Mouse (Mus musculus): ENCODE results near the gene Tbc1d21. TPM values are rescaled to one million over a fixed set of nuclear protein-coding genes. Genes with fewer than 3 reads are reported as not detected.
A peak's percentile ranks its signal among the peaks of the same experiment; 100 is the strongest.

The Tbc1d21 gene
- total RNA-seq, 2 experiments from 2014 or later: not detected

GRCm38 (mm10) chr9:58341795-58342194 is 28.5 kb downstream of the Tbc1d21 start:
- DNase-seq: no peak

- DNase-seq: no peak
These were observed 33.5 kb downstream of the Tbc1d21 start for GRCm38 (mm10) chr9:58336650-58337281.

GRCm38 (mm10) chr9:58331276-58331675 is 39.0 kb downstream of the Tbc1d21 start:
- DNase-seq: peak in 1 of 2 experiments; percentile 6

GRCm38 (mm10) chr9:58330293-58330692 is 40.0 kb downstream of the Tbc1d21 start:
- peak in 1 of 2 experiments; percentile 50 for DNase-seq

GRCm38 (mm10) chr9:58327382-58327781 is 42.9 kb downstream of the Tbc1d21 start:
- no peak for DNase-seq

GRCm38 (mm10) chr9:58326477-58327180 is 43.6 kb downstream of the Tbc1d21 start:
- no peak for DNase-seq

GRCm38 (mm10) chr9:58321681-58322080 is 48.6 kb downstream of the Tbc1d21 start:
- no peak for DNase-seq

- no peak for DNase-seq
These were observed 51.9 kb downstream of the Tbc1d21 start for GRCm38 (mm10) chr9:58318317-58318716.

GRCm38 (mm10) chr9:58317381-58317780 is 52.9 kb downstream of the Tbc1d21 start:
- DNase-seq: no peak

GRCm38 (mm10) chr9:58316784-58317183 is 53.5 kb downstream of the Tbc1d21 start:
- DNase-seq: no peak

GRCm38 (mm10) chr9:58315850-58316249 is 54.4 kb downstream of the Tbc1d21 start:
- peak in 1 of 2 experiments; percentile 13 for DNase-seq

- peak; percentile 51 to 73 for DNase-seq
These were observed 55.4 kb downstream of the Tbc1d21 start for GRCm38 (mm10) chr9:58314682-58315360.

- peak; percentile 79 to 83 for DNase-seq
These were observed 57.3 kb downstream of the Tbc1d21 start, which contains the start of gene Loxl1 for GRCm38 (mm10) chr9:58312944-58313359. Gene Loxl1, minus strand, starts transcription at chr9:58313186.

- peak; percentile 53 to 66 for DNase-seq
These were observed 57.9 kb downstream of the Tbc1d21 start for GRCm38 (mm10) chr9:58312196-58312943.

- peak; percentile 54 to 65 for DNase-seq
These were observed 58.9 kb downstream of the Tbc1d21 start for GRCm38 (mm10) chr9:58311191-58311910.

- DNase-seq: peak; percentile 78 to 82
These were observed 60.1 kb downstream of the Tbc1d21 start for GRCm38 (mm10) chr9:58310043-58310660.

Other genes with a start within 250 kb of the Tbc1d21 start
- 10 to 100 TPM; 19.2 to 19.8 TPM for gene Islr, start 166.1 kb downstream of the Tbc1d21 start, total RNA-seq (2021)
- 1 to 10 TPM in 1 of 2 experiments, under 1 TPM in 1; 0.42 to 1.7 TPM for gene Islr2, start 166.1 kb downstream of the Tbc1d21 start, total RNA-seq (2021)
- gene Pml, start 120.7 kb downstream of the Tbc1d21 start, total RNA-seq (2021): 1 to 10 TPM; 8.1 to 8.8 TPM
- gene Stoml1, start 117.3 kb downstream of the Tbc1d21 start, total RNA-seq (2021): 10 to 100 TPM; 10.2 to 10.5 TPM
- 10 to 100 TPM; 18.3 to 20.2 TPM for gene Loxl1, start 57.3 kb downstream of the Tbc1d21 start, total RNA-seq (2021)
- gene Insyn1, start 118.1 kb upstream of the Tbc1d21 start, total RNA-seq (2021): 10 to 100 TPM; 28.2 to 30.7 TPM
- gene Cd276, start 185.0 kb upstream of the Tbc1d21 start, total RNA-seq (2021): 1 to 10 TPM; 5.9 to 8.3 TPM
- gene Nptn, start 211.8 kb upstream of the Tbc1d21 start, total RNA-seq (2021): 100 to 1,000 TPM; 113 to 123 TPM